Mouse (Mus musculus) spleen, adult 2 months (tissue): ENCODE results near the gene Rab19. TPM values are rescaled to one million over a fixed set of nuclear protein-coding genes. Genes with fewer than 3 reads are reported as not detected.
"Not testable (repeated sequence)": the region's sequence is repeated elsewhere in the genome, so short reads cannot be mapped to it uniquely, and the experiment has no call there.

Source experiments
- DNase-seq, 2 experiments: peaks; one replicate each; pipeline versions ENCODE4 v3.0.0 to v3.0.0-alpha.2; 2012 to 2021; ENCODE audit warnings: low spot score in 2 of 2, low read depth in 1 of 2
- H3K27ac ChIP-seq: fragments of 200-500 bp; 2 replicates; pipeline ENCODE4 v1.5.1; 2012; ENCODE audit warnings: low read length, inconsistent platforms; ENCODE audit not compliant: insufficient read depth
- H3K27me3 ChIP-seq: fragments of 200-500 bp; 2 replicates; pipeline ENCODE4 v1.6.1; 2012; ENCODE audit warnings: mild to moderate bottlenecking, moderate library complexity, low read length, inconsistent platforms; ENCODE audit not compliant: control insufficient read depth, insufficient read depth
- H3K36me3 ChIP-seq: fragments of 200-500 bp; 2 replicates; pipeline ENCODE4 v1.6.1; 2012; ENCODE audit warnings: mild to moderate bottlenecking, low read length, inconsistent platforms; ENCODE audit not compliant: control insufficient read depth, insufficient read depth
- H3K4me1 ChIP-seq: fragments of 200-500 bp; 2 replicates; pipeline ENCODE4 v1.6.1; 2011; ENCODE audit warnings: inconsistent platforms; ENCODE audit not compliant: control insufficient read depth, insufficient read depth, insufficient read length
- H3K4me3 ChIP-seq: fragments of 200-500 bp; 2 replicates; pipeline ENCODE4 v1.5.1; 2011; ENCODE audit warnings: mild to moderate bottlenecking, inconsistent platforms; ENCODE audit not compliant: insufficient read depth, insufficient read length; ENCODE audit errors: extremely low read depth
- CTCF ChIP-seq: fragments of 200-500 bp; IDR thresholded peaks from 2 replicates; pipeline ENCODE4 v1.5.1; 2011; ENCODE audit warnings: mild to moderate bottlenecking, inconsistent platforms; ENCODE audit not compliant: insufficient read depth, insufficient read length, insufficient replicate concordance; ENCODE audit errors: extremely low read depth
- POLR2A ChIP-seq: fragments of 200-500 bp; IDR thresholded peaks from 2 replicates; pipeline ENCODE4 v1.6.1; 2011; ENCODE audit warnings: low read depth, low read length, inconsistent platforms
- WGBS: fragments of 180-500 bp; shearing (Covaris S2); methylation state at CpG from one replicate; pipeline ENCODE4 v1.1.7; 2018; 5-methylcytosine and 5-hydroxymethylcytosine counted together
- polyA plus RNA-seq: library from polyadenylated mRNA; depleted of rRNA; stranded (reverse); fragments of >200 nt; gene quantifications from 2 replicates; pipeline ENCODE4 v1.2.3, GENCODE M21; 2012

Rab19 gene
- polyA plus RNA-seq, 1 experiment: 4.4 TPM

DNA sequence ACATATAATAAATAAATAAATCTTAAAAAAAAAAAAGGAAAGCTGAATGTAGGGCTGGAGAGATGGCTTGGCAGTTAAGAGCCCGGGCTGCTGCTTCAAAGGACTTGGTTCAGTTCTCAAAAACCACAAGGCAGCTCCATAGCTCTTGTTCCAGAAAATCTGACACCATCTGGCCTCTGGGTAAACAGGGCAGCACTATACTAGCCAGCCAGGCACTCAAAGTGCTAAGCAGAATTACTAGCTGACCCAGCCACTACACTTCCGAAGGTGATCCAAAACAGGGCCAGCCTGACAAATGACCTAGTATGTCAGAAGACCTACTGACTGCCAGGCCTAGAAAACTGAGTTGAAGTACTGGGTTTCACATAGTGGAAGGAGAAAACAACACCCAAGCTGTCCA, 22.2 kb downstream of the Rab19 start:
- H3K36me3 ChIP-seq: peaks cover 30% of the 10 kb centered on the region
- H3K4me3 ChIP-seq: no peak overlapping the region
- no peaks in the 10 kb centered on the region for H3K4me1 ChIP-seq
- H3K27ac ChIP-seq: no peak overlapping the region
- no peak for TF ChIP-seq POLR2A
- TF ChIP-seq CTCF: no peak
- 89% methylated on average over 2 of the region's 2 CpGs for WGBS
- DNase-seq: no peak
- H3K27me3 ChIP-seq: no peaks in the 10 kb centered on the region

DNA sequence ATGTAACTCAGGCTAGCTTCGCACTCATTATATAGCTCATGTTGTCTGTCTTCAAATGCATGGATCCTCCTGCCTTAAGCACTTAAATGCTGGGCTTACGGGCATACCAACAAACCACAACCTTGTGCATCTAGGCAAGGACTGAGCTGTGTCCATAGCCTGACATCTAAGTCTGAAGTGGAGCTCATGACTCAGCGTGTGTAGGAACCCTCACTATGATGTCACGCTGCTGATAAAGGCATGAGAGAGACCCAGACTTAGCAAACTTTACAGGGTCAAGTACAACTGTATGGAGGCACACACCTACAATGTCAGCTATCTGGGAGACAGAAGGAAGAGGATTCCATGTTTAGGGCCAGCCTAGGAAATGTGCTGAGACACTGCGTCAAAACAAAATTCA, 25.5 kb downstream of the Rab19 start:
- Histone ChIP-seq H3K36me3 (peaks cover 21% of the 10 kb centered on the region), H3K4me1 (peaks cover 3% of the 10 kb centered on the region; the same call in 1 of the 2 replicates), H3K27me3 (no peaks in the 10 kb centered on the region), H3K4me3 (no peak overlapping the region), H3K27ac (no peak overlapping the region)
- 93% methylated on average over 5 of the region's 5 CpGs for WGBS
- DNase-seq: no peak
- TF ChIP-seq CTCF: no peak
- TF ChIP-seq POLR2A: no peak

DNA sequence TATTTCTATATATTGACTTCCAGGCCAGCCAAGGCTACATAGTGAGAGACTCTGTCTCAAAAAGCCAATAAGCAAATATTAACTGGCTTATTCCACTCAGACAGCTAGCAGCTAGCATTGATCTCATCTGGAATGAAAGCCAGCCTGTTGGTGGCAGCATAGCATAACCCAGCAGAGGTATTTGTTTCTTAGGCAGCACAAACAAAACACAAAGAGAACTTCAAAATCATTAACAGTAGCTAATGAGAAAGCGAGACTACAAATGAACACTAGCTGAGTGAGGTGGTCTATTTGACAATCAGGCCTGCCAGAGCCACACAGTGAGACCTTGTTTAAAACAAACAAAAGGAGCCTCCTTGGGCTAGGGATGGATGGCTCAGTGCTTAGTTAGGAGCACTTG, 33.1 kb downstream of the Rab19 start:
- H3K4me1 ChIP-seq: peaks cover 2% of the 10 kb centered on the region; the same call in 1 of the 2 replicates
- DNase-seq: no peak
- H3K36me3 ChIP-seq: peaks cover 5% of the 10 kb centered on the region; the same call in 1 of the 2 replicates
- no peak for TF ChIP-seq CTCF
- H3K27ac ChIP-seq: no peak overlapping the region
- no peaks in the 10 kb centered on the region for H3K27me3 ChIP-seq
- WGBS: 90% methylated on average over 1 of the region's 1 CpGs
- no peak overlapping the region for H3K4me3 ChIP-seq

DNA sequence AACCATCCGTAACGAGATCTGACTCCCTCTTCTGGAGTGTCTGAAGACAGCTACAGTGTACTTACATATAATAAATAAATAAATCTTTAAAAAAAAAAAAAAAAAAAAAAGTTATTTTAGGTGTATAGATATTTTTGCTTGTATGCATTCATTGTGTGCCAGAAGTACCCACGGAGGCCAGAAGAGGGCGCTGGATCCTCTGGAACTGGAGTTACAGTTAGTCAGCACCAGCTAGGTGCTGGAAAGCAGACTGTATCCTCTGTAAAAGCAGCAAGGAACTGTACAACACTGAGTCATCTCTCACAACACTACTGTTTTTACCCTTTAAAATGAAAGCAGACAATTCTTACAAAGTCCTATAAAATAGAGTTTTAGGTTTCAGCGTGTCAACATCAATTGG, 34.8 kb downstream of the Rab19 start:
- WGBS: 59% methylated on average over 3 of the region's 5 CpGs
- Histone ChIP-seq H3K4me3 (no peak overlapping the region), H3K4me1 (no peaks in the 10 kb centered on the region; the same call in 1 of the 2 replicates), H3K27ac (no peak overlapping the region), H3K36me3 (no peaks in the 10 kb centered on the region), H3K27me3 (no peaks in the 10 kb centered on the region)
- TF ChIP-seq POLR2A: no peak
- peak; percentile 49; the same call in 1 of the 2 replicates for TF ChIP-seq CTCF
- DNase-seq: peak; percentile 45 to 61

DNA sequence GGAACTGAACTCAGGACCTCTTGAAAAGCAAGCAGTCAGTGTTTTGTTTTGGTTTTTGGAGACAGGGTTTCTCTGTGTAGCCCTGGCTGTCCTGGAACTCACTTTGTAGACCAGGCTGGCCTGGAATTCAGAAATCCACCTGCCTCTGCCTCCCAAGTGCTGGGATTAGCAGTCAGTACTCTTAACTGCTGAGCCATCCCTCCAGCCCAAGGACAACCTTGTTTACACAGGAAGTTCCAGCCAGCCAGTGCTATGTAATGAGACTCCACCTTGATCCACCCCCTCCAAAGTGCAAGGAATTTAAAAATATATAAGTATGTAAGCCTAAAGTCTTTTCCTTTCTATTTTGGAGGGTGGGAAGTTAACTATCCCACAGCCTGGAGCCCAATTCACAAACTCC, 35.7 kb downstream of the Rab19 start:
- H3K4me3 ChIP-seq, H3K27me3 ChIP-seq, H3K4me1 ChIP-seq, DNase-seq, H3K27ac ChIP-seq, H3K36me3 ChIP-seq: not testable (repeated sequence)

DNA sequence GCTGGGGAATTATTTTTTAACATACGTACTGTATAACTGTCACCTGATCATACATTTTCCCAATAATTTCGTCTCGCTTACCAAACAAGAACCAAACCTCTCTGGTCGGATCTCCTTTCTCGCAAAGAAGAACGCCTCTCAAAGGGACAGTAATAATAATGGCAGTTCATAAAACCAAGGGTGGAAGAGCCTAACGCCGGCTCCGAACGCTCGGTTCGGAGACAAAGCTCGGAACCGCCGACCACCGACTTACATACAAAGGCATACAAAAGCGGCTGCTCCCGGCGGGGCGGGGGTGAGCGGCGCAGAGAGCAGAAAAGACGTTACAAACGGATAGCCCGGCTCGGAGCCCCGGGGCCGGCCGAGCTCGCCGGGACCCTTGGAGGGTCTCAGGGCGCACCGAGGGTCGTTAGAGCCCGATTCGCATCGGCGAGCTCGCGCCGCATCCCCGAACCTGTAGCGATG, 38.4 kb downstream of the Rab19 start:
- TF ChIP-seq POLR2A (no peak), CTCF (no peak)
- peak overlapping the region; percentile 77 for H3K27ac ChIP-seq
- peak overlapping the region; percentile 70 for H3K4me3 ChIP-seq
- no peaks in the 10 kb centered on the region for H3K27me3 ChIP-seq
- no peak for DNase-seq
- no peaks in the 10 kb centered on the region for H3K36me3 ChIP-seq
- H3K4me1 ChIP-seq: no peaks in the 10 kb centered on the region; the same call in 1 of the 2 replicates
- WGBS: under 1% methylated on average over 43 of the region's 43 CpGs

DNA sequence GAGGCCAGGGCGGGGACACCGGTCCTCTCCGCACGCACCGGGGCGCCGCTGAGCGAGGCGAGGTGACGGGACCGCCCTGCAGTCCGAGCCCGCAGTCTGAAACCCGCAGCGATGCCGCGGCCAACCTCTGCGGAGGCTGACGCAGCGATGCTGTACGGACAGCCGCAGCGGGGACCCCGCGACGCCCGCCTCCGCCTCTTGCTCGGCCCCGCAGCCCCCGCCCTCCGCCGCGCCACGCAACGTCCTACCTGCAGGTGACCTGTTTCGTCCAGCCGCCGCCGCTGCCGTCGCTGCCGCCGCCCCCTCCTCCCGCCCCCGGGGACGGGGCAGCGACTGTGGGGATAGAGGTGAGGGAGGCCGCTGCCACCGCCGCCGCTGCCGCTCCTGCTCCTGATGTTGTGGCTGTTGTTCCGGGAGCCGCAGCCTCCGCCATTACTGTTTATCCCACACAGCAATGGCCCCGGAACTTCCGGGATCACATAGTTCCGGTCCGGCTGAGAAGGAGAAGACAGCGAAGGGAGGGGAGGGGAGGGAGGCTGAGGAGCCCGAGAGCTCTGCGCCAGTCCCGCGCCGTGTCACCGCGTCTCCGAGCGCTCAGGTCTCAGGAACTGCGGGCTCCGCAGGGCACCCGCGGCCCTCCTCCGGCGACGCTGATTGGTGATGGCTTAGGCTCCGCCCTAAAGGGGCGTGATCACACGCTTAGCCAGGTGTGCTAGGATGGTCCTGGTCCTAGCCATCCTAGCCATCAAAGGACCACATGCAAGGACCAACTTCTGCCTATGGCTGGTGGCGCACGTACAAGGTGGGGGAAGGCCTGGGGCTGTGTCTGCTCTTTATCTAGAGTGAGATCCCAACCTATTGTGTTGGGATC, 39.1 kb downstream of the Rab19 start, which contains the start of gene Mkrn1:
TSS of gene Mkrn1 (minus strand) at position 612 of the 871 bp plus-strand sequence.
- Histone ChIP-seq H3K36me3 (no peaks in the 10 kb centered on the region), H3K27ac (peak within 1 kb of the TSS; percentile 77), H3K4me3 (peak within 1 kb of the TSS; percentile 70), H3K4me1 (no peaks in the 10 kb centered on the region; the same call in 1 of the 2 replicates), H3K27me3 (no peaks in the 10 kb centered on the region)
- 1% methylated on average over 76 of the region's 82 CpGs for WGBS
- DNase-seq: peak; percentile 64 to 75
- TF ChIP-seq CTCF (no peak), POLR2A (peak; percentile 68)
